Mouse (Mus musculus) embryo, embryonic 11.5 days (tissue): ENCODE results near the gene Znhit3.
A peak's percentile ranks its signal among the peaks of the same experiment; 100 is the strongest.
"Not testable (repeated sequence)": the region's sequence is repeated elsewhere in the genome, so short reads cannot be mapped to it uniquely, and the experiment has no call there.

ENCODE experiments used
- DNase-seq: peaks from one replicate; pipeline ENCODE4 v3.0.0-alpha.2; 2012; ENCODE audit warnings: low read depth, low spot score

Gene Znhit3

GRCm38 (mm10) chr11:84879007-84879771, 37.0 kb downstream of the Znhit3 start:
- no peak for DNase-seq

- DNase-seq, result not testable (repeated sequence)
Measured at GRCm38 (mm10) chr11:84876020-84876419, 40.1 kb downstream of the Znhit3 start.

- DNase-seq, result no peak
Measured at GRCm38 (mm10) chr11:84873042-84873833, 42.9 kb downstream of the Znhit3 start.

DNA sequence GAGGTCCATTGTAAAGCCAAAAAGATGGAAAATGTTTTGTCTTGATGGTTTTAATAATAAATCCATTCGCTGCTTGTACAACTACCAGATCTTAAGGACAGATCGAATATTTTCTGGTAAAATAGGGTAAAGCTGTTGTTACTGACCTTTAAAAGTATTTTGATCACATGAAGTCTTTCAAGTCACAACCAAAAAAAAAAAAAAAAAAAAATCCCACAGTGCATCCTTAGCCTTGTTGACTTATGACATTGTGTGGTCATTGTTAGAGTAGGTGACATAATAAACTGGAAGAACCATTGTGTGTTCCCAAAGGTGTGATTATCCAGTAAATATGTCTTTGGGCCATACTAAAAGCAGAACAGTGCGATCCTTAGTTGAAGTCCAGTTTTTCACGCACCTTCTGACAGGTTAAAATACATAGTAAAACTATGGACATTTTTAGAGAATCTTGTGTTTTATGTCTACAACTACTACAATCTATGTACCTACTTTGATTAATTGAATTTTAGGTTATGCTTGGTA, 44.6 kb downstream of the Znhit3 start:
- no peak for DNase-seq

- peak; percentile 44 for DNase-seq
Measured at GRCm38 (mm10) chr11:84871046-84871445, 45.1 kb downstream of the Znhit3 start.

DNA sequence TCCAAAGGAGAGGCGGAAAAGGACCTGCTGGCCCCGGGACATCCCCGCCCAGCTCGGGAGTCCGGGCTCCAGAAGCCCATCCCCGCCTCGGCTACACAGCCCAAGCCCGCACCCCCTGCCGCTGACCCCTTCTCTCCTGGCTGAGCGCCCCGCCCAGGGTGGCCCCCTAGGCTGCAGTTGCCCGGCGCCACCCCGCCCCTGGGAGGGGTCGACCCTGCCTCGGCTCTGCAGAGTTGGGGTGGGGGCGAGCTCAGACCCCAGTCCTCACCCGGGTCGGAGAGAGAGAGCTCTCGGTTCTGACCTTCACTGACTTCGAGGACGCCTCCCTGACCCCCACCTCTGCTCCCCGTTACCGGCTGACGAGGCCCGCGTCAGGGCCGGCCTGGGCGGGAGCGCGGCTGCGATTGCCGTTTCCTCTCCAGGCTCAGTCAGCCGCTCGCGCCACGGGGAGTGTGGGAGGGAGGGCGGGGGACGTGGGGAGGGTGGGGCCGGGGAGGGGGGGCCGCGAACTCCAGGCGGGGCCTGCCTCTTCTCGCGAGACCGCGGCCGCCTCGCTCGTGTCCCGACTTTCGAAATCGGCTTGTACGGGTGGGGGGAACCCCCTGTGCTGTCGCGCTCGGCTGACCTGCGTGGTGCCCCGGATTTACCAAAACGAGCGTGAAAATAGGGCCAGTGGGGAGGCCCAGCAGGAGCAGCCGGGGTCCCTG, 45.7 kb downstream of the Znhit3 start, which contains the start of gene Ggnbp2:
Ggnbp2 (minus strand) TSS at position 481 of the 707 bp plus-strand sequence.
- peak; percentile 82 for DNase-seq

DNA sequence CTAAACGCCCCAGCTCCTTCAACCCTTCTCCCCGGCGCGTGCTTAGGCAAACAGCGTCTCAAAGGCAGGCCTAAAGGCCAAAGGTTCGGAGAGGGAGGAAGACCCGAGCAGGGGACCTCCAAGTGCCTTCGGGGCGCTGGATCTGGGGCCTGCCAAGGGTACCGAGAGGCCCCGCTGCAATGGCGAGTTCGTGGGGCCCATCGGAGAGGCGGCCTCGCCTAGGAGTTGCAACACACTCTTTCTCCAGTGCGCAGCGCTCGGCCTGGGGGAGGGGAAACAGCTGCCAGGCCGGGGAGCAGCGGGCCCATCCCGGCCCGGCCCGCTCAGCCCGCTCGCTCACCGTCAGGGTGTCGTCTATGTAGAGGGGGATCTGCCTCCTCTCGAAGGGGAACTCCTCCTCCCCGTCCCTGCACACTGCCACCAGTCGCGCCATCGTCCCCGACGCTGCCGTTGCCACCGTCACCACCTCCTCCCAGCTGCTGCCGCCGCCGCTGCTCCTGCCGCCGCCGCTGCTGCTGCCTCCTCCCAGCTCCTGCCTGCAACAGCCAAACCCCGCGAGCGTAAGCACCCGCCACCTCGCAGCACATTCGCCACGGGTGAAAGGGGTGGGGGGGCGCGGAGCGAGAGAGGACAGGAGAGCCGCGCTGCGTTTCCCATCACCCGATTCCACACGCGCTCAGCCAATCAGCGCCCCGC, 46.5 kb downstream of the Znhit3 start:
- DNase-seq, result peak; percentile 90

- no peak for DNase-seq
Measured at GRCm38 (mm10) chr11:84868786-84869259, 47.3 kb downstream of the Znhit3 start.

- DNase-seq, result no peak
Measured at GRCm38 (mm10) chr11:84867586-84867985, 48.6 kb downstream of the Znhit3 start.

- no peak for DNase-seq
Measured at GRCm38 (mm10) chr11:84865268-84865667, 50.9 kb downstream of the Znhit3 start.
